Mouse (Mus musculus): ENCODE results near the gene Pkp4.

Pkp4 gene

DNA sequence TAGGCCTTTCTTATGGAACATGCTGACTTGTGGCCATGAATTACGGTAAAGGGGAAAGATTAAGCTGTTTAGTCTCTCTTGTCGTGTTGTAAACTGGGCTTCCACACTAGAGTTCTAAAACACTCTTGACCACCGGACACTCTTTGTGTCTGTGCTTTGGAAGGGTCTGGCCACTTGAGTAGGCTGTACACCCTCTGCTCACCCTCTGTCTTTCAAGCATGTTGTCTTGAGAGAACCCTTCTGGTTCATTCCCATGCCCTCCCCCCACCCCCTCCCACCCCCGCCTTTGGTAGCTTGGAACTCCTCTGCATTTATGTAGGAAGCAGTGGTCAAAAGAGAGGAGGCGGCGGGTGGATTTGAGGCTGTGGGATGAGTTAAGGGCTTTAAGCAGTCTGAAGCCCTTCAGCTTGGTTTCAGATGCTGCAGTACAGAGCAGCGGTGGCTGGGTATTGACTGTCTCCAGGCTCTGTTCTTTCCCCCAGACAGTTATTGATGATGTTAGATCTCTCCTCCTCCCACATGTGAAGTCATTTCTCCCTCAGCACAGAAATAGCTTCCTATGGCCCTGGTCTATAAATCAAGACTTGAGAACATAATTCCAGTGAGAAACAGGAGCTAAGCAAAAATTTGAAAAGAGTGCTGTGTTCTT lies 120.4 kb downstream of the Pkp4 start:
- DNase-seq, result no peak

DNA sequence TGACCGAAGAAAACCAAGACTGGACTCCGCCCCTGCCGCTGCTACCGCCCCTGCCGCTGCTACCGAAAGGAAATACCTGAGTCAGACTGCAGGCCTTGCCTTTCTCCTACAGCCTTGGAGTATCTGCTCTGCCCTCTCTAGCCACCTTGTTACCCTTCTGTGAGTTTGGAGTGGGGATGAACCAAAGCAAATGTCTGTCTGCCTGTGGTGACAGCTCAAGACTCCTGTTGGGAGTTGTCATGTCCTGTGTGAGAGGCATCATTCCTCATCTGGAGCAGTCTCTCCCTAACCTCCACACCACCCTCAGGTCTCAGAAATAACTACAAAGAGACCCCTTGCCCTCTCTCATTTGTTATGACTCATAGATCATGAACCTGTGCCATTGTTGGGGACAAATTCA lies 122.3 kb downstream of the Pkp4 start:
- DNase-seq, result no peak

DNA sequence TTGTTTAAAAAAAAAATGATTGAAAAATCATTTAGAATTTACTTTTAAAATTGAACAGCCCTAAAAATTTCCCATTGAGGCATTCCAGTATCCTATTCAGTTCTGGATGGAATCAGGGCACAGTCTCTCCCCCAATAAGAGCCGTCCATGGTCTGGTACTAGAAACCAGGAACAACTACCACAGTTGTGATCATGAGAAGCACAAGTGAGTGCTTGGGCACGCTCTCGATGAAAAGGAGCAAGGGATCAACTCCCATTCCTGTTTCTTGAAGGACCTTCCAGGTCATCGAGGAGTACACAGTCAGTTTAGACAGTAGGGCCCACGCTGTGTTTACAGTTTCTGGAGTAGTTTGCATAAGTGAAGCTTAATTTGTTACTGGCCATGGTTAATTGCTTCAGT lies 123.6 kb downstream of the Pkp4 start:
- no peak for DNase-seq

DNA sequence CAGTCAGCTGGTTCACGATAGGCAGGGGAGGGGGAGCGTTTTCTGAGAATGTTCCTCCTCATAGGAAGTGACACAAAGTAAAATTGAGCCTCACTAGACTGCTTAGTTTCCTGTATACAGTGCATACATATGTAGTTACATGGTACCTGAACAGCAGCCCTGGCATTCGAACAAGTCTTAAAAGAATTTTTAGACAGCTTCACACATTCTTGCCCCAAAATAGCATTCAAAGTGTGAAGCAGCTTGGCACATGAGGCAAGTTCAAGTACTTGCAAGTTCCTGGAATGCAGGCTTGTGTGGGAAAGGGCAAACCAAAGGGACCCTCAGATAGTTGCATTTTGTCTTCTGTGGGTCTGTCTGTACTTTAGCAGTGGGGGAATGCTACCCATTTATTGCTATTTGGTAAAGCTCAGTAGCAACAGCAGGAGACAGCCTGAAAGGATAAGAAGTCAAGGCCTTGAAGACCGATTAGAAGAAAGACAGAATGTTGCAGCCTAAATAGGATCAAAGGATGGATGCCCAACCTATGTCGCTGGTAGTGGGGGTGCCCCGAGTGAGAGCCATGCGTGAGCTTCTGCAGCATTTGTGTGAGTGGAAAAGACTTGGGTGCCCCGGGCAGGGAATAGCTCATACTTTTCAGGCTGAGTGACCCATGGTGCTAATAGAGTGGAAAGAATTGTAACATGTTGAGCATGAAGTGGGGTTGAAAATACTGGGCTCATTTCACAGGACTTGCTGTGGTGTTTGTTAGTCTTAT lies 124.3 kb downstream of the Pkp4 start:
- DNase-seq, result no peak

DNA sequence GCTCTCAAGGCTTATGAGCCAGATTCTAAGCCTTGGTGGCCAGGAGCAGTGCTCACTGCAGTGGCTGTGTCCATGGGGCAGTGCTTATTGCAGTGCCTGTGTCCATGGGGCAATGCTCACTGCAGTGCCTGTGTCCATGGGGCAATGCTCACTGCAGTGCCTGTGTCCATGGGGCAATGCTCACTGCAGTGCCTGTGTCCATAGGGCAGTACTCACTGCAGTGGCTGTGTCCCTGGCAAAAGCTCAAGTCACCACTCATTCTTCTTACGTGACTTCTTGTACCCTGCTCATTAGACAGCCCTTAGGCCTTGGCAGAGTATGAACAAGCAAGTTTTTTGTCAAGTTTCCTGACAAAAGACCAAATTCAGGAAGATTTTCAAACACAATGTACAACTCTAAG lies 124.9 kb downstream of the Pkp4 start:
- DNase-seq, result no peak

- DNase-seq, result peak; percentile 42
These were observed 125.6 kb downstream of the Pkp4 start for GRCm38 (mm10) chr2:59286247-59286646.

GRCm38 (mm10) chr2:59287630-59288029 lies 127.0 kb downstream of the Pkp4 start:
- no peak for DNase-seq

GRCm38 (mm10) chr2:59289411-59289810 lies 128.8 kb downstream of the Pkp4 start:
- DNase-seq, result no peak

DNA sequence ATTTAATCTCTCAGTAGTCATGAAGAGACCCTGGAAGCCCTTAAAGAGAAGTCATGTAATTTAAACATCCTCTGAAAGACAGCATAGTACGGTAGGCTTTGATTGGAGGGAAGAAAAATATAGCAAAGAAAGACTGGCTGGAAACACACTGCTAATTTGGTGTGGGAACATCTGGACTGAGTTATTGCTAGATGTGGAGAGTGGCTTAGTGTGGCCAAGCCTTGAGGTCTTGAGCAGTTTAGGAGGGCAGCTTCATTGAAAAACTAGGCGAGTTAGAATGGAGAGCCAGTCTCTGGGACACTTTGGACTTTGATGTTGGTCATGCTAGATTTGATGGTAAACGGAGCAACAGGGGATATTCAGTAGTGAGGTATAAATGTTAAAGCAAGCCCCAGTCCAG lies 129.7 kb downstream of the Pkp4 start:
- no peak for DNase-seq

DNA sequence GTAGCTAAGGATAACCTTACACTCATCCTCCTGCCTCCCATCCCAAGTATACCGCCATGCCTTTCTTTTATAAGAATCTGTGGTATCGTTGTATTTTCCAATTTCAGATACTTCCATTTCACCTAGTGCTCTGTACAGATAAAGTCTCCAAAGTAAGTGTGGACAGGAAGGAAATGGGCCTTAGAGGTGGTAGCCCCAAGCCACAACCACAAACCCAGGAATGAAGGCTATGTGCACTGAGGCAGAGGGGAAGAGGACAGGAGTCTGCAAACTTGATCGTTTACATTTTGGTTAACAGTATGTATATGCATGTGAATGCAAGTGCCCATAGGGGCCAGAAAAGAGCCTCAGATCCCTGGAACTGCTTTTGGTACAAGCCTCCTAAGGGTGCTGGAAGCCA lies 139.2 kb downstream of the Pkp4 start:
- no peak for DNase-seq

GRCm38 (mm10) chr2:59301671-59302070 lies 141.0 kb downstream of the Pkp4 start:
- no peak for DNase-seq

- no peak for DNase-seq
These were observed 141.8 kb downstream of the Pkp4 start for GRCm38 (mm10) chr2:59302430-59302829.

DNA sequence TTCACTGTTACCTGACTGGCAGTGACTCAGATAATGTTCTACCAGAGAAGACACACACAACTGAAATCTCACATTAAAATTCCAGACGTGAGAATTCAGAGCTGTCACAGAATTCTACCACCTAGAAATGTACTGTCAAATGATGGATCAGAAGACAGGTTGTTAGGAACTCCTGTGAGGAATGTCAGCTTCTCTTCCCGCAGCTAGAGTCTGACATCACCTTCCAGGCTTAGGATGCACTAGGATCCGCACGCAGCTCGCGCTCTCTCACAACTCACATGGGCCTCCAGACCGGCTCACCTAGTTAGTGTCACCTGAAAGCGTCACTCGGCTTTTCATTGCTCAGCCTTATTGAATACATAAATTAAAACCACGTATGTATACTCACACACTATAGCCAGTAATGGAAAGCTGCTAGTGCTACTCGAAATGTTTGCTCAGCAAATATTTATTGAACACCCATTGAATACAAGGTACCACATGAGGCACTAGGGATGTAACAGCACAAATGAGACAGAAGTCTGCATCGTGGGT lies 142.9 kb downstream of the Pkp4 start:
- no peak for DNase-seq

GRCm38 (mm10) chr2:59307302-59307701 lies 146.7 kb downstream of the Pkp4 start:
- DNase-seq, result no peak

DNA sequence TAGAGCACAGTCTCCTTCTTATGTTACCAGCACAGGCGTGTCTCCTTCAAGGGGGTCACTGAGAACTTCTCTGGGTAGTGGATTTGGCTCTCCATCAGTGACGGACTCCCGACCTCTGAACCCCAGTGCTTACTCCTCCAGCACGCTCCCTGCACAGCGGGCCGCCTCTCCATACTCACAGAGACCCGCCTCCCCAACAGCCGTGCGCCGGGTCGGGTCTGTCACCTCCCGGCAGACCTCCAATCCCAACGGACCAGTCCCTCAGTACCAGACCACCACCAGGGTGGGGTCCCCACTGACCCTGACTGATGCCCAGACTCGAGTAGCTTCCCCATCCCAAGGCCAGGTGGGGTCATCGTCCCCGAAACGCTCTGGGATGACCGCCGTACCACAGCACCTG lies 147.4 kb downstream of the Pkp4 start:
- no peak for DNase-seq

GRCm38 (mm10) chr2:59313293-59313692 lies 152.6 kb downstream of the Pkp4 start:
- DNase-seq, result no peak

DNA sequence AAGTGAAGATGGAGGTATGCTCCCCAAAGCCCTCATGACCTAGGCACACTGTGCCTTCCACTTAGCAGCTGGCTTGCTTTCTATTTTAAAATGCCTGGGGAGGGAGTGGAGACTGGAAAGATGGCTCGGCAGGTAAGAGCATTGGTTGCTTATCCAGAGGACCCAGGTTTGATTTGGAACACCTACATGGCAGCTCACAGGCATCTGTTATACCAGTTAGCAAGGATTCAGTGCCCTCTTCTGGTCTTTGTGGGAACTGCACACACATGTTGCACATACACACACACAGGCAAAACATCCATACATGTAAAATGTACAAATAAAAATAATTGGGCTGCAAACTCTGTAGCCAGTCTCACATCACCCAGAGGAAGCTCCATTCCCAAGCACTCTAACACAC lies 158.0 kb downstream of the Pkp4 start:
- DNase-seq, result no peak

DNA sequence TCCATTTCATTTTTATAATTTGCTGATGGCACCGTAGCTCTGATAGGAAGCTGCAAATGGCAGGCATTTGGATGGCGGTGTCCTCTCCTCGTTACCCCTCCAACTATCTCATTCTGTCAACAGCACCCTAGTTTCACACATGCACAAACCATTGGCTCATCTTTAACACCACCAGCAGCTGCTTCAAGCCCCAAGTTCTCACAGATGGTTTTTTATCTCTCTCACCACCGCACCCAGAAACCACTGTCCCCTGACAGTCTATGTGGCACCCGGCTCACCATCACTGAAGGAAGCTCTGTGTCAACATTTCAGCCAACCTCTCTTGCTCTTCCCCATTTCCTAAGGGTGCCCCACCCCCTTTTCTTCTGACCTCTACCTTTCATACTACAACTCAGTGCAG lies 167.3 kb downstream of the Pkp4 start:
- no peak for DNase-seq

DNA sequence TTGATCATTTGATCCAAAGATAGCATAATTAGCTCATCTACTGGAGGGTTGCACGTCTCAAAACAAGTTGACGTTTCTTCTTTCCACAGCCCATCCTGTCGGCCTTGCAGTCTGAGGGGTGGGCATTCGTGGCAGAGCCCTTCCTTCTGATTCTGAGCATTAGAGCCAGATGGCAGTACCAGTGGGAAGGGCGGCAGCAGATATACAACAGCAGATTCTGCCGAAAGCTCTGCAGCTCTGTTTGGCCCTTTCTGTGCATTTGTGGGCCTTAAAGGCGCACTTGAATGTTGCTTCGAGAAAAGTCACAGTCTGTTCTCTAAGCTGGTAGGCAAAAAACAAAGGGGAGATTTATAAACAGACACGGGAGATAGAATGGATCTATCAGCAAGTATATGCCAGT lies 170.4 kb downstream of the Pkp4 start:
- DNase-seq, result no peak

DNA sequence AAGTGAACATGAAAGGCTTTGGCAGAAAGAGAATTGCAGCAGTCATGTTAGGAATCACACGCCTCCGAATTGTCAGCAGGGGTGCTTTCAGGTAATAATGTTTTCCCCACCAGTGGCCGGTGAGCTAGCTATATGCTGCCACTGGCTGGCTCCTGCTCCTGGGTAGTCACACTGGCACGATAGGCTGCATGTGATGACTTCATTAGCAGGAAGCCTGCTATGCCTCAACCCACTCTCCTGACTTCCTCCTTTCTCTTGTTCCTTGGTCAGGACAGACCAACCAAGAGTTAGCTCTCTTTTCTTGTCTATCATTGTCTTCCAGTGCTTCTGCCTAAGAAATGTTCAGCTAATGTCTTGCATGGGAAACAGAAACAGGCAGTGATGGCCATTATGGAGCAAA lies 171.9 kb downstream of the Pkp4 start:
- DNase-seq, result no peak

DNA sequence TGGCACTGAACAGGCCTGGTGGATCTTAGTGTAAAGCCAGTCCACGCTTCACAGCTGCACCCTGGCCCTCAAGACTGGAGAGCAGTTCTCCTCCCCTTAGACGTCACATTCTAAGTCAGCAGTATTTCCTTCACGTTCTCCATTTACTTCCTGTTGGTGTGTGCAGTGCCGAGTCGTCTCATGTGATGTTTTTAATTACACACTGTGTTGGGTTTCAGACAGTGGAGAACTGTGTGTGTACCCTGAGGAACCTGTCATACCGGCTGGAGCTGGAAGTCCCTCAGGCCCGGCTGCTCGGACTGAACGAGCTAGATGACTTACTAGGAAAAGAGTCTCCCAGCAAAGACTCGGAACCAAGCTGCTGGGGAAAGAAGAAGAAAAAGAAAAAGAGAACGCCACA lies 177.9 kb downstream of the Pkp4 start:
- DNase-seq, result no peak

- DNase-seq, result no peak
These were observed 178.3 kb downstream of the Pkp4 start for GRCm38 (mm10) chr2:59338926-59339325.

- DNase-seq, result no peak
These were observed 179.3 kb downstream of the Pkp4 start for GRCm38 (mm10) chr2:59339776-59340539.

DNA sequence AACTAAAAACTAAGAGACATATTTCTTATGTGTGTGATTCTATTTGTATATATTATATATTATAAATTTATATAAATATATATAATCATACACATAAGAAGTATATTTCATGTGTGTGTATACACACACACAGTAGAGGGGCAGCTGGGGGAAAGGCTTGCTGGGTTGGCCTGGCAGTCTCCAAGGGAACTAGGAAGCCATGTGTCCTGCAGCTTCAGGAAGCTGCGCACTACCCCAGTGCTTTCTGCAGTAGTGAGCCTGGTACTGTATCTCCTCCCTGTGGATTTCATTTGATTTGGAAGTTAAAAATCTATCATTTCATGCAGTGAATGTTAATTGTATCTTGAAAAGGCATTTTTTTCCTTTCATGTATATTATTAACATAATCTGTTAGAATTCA lies 180.2 kb downstream of the Pkp4 start:
- no peak for DNase-seq

All from right cerebral cortex, postnatal 4 days (tissue).